Mouse (Mus musculus) G1E (cell line): ENCODE measurements around the gene Ier3.

Experiments
- CTCF ChIP-seq: IDR thresholded peaks from 2 replicates; pipeline ENCODE4 v1.5.1; 2012; ENCODE audit warnings: low read depth, low read length, inconsistent platforms, mixed read lengths
- GATA1 ChIP-seq: IDR thresholded peaks from 2 replicates; pipeline ENCODE4 v1.6.1; 2012; ENCODE audit warnings: borderline replicate concordance, low read length, inconsistent platforms, mixed read lengths
- GATA2 ChIP-seq: IDR thresholded peaks from 2 replicates; pipeline ENCODE4 v1.6.1; 2012; ENCODE audit warnings: low read depth, low read length, inconsistent platforms, borderline replicate concordance

- TF ChIP-seq GATA2 (no peak), CTCF (no peak), GATA1 (no peak)
These were observed 11.1 kb downstream of the Ier3 start for GRCm38 (mm10) chr17:35832400-35833238.
